Mouse (Mus musculus) hindbrain, postnatal 0 days (tissue): ENCODE results near the gene Pbld1. TPM values are rescaled to one million over a fixed set of nuclear protein-coding genes. Genes with fewer than 3 reads are reported as not detected.

Source experiments
- ATAC-seq: fragments of 200-750 bp; cut with Nextera tagmentation; 2 replicates; pipeline ENCODE4 v1.8.0; 2017; ENCODE audit warnings: mild to moderate bottlenecking, moderate TSS enrichment, moderate library complexity
- DNase-seq: peaks from one replicate; pipeline ENCODE4 v3.0.0-alpha.2; 2015; ENCODE audit warnings: low spot score
- H3K27ac ChIP-seq: fragments of 300-500 bp; sonication (generic); 2 replicates; pipeline ENCODE4 v1.5.1; 2014; ENCODE audit warnings: mild to moderate bottlenecking
- H3K27me3 ChIP-seq: fragments of 300-500 bp; sonication (generic); 2 replicates; pipeline ENCODE4 v1.6.1; 2014; ENCODE audit warnings: low read length, mixed read lengths; ENCODE audit not compliant: insufficient read depth
- H3K36me3 ChIP-seq: fragments of 300-500 bp; sonication (generic); 2 replicates; pipeline ENCODE4 v1.6.1; 2014; ENCODE audit warnings: low read length, mixed read lengths; ENCODE audit not compliant: insufficient read depth
- H3K4me1 ChIP-seq: fragments of 300-500 bp; sonication (generic); 2 replicates; pipeline ENCODE4 v1.6.1; 2014; ENCODE audit warnings: antibody characterized with exemption, low read length, mixed read lengths; ENCODE audit not compliant: insufficient read depth
- H3K4me2 ChIP-seq: fragments of 300-500 bp; sonication (generic); 2 replicates; pipeline ENCODE4 v1.6.1; 2014; ENCODE audit warnings: low read depth, mild to moderate bottlenecking, low read length, moderate library complexity, mixed read lengths
- H3K4me3 ChIP-seq: fragments of 300-500 bp; sonication (generic); 2 replicates; pipeline ENCODE4 v1.5.1; 2014; ENCODE audit warnings: low read length
- H3K9ac ChIP-seq: fragments of 300-500 bp; sonication (generic); replicated peaks from 2 replicates; pipeline ENCODE4 v1.6.1; 2014; ENCODE audit warnings: mild to moderate bottlenecking, low read length, moderate library complexity, mixed read lengths
- H3K9me3 ChIP-seq: fragments of 300-500 bp; sonication (generic); 2 replicates; pipeline ENCODE4 v1.6.1; 2016; ENCODE audit warnings: low read length, mixed read lengths
- CTCF ChIP-seq: IDR thresholded peaks from 2 replicates; pipeline ENCODE4 v1.5.1; 2016; ENCODE audit warnings: antibody characterized with exemption, control low read depth, low read depth
- WGBS: fragments of 180-500 bp; shearing (Covaris S2); extraction: QIAGEN DNeasy Blood & Tissue Kit; methylation state at CpG from one replicate; pipeline ENCODE4 v1.1.7; 2014; 5-methylcytosine and 5-hydroxymethylcytosine counted together
- polyA plus RNA-seq: library from polyadenylated mRNA; unstranded; fragments of >200 nt; fragmentation: Nextera tagmentation; extraction: Ambion mirVana; gene quantifications from 2 replicates; pipeline ENCODE4 v1.2.1, GENCODE M21; 2015
- total RNA-seq: library from RNA; depleted of rRNA; stranded (reverse); fragments of >200 nt; gene quantifications from 2 replicates; pipeline ENCODE4 v1.2.3, GENCODE M21; 2014; rRNA removed

The Pbld1 gene
- total and polyA plus RNA-seq, 2 experiments from 2014 or later: 0.88 to 18.2 TPM

DNA sequence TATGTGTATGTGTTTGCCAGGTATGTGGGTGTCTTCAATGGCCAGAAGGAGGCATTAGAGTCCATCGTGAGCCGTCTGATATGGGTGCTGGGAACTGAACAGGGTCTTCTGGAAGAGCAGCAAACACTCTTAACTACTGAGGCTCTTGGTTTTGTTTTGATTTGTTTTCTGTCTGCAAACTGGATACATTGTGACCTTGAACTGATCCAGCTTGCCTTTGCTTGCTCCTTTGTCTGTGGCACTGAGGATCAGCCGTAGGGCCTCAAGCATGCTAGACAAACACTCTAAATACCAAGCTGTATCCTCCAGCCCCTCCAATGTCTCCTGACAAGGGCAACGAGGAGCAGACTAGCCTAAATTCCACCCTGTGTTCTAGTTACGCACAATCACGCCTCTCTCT lies 67.2 kb downstream of the Pbld1 start:
- no peak for TF ChIP-seq CTCF
- ATAC-seq: no peak
- Histone ChIP-seq H3K4me1 (no peaks in the 10 kb centered on the region), H3K27me3 (no peaks in the 10 kb centered on the region), H3K27ac (no peak overlapping the region), H3K36me3 (no peaks in the 10 kb centered on the region), H3K9ac (no peak overlapping the region), H3K4me3 (no peak overlapping the region), H3K9me3 (no peaks in the 10 kb centered on the region), H3K4me2 (no peak overlapping the region)
- no peak for DNase-seq
- 92% methylated on average over 6 of the region's 6 CpGs for WGBS

Other genes starting within 250 kb of the Pbld1 start
- 32.8 and 39.5 TPM in 2 replicates for gene Tet1, start 151.2 kb upstream of the Pbld1 start, total RNA-seq
- gene Tet1, start 151.2 kb upstream of the Pbld1 start, polyA plus RNA-seq: 30.3 and 32.2 TPM in 2 replicates
- 15.7 and 23.1 TPM in 2 replicates for gene Slc25a16, start 139.5 kb upstream of the Pbld1 start, total RNA-seq
- gene Slc25a16, start 139.5 kb upstream of the Pbld1 start, polyA plus RNA-seq: 13.7 and 15.4 TPM in 2 replicates
- gene Dna2, start 113.1 kb upstream of the Pbld1 start, total RNA-seq: 2.7 and 6.1 TPM in 2 replicates
- 3.7 and 3.8 TPM in 2 replicates for gene Dna2, start 113.1 kb upstream of the Pbld1 start, polyA plus RNA-seq
- 25.3 and 25.5 TPM in 2 replicates for gene Rufy2, start 79.9 kb upstream of the Pbld1 start, total RNA-seq
- gene Rufy2, start 79.9 kb upstream of the Pbld1 start, polyA plus RNA-seq: 57.2 and 61.9 TPM in 2 replicates
- gene Hnrnph3, start 35.9 kb upstream of the Pbld1 start, total RNA-seq: 5.4 and 9.4 TPM in 2 replicates
- 77.7 and 83.9 TPM in 2 replicates for gene Hnrnph3, start 35.9 kb upstream of the Pbld1 start, polyA plus RNA-seq
- 0.47 and 1.7 TPM in 2 replicates for gene Pbld2, start 35.8 kb upstream of the Pbld1 start, total RNA-seq
- 0.60 and 1.4 TPM in 2 replicates for gene Pbld2, start 35.8 kb upstream of the Pbld1 start, polyA plus RNA-seq
- gene Atoh7, start 39.5 kb downstream of the Pbld1 start, total RNA-seq: 10.5 and 13.8 TPM in 2 replicates
- gene Atoh7, start 39.5 kb downstream of the Pbld1 start, polyA plus RNA-seq: 14.7 and 15.4 TPM in 2 replicates
- 0.16 and 3.0 TPM in 2 replicates for gene Mypn, start 143.8 kb downstream of the Pbld1 start, total RNA-seq
- 0.71 and 0.79 TPM in 2 replicates for gene Mypn, start 143.8 kb downstream of the Pbld1 start, polyA plus RNA-seq
- 30.0 and 52.7 TPM in 2 replicates for gene Herc4, start 183.6 kb downstream of the Pbld1 start, total RNA-seq
- 16.6 and 18.0 TPM in 2 replicates for gene Herc4, start 183.6 kb downstream of the Pbld1 start, polyA plus RNA-seq